Mouse (Mus musculus) neural tube, embryonic 14.5 days (tissue): Measurements from ENCODE around the gene Rgs7bp. TPM values are rescaled to one million over a fixed set of nuclear protein-coding genes. Genes with fewer than 3 reads are reported as not detected.

Source experiments
- ATAC-seq: fragments of 200-750 bp; cut with Nextera tagmentation; 2 replicates; pipeline ENCODE4 v1.8.0; 2017; ENCODE audit warnings: low read depth, mild to moderate bottlenecking, moderate TSS enrichment, moderate library complexity
- H3K27ac ChIP-seq: fragments of 300-500 bp; sonication (generic); 2 replicates; pipeline ENCODE4 v1.5.1; 2014; ENCODE audit warnings: low read depth, mild to moderate bottlenecking, control low read depth, low read length, moderate library complexity, mixed read lengths
- H3K27me3 ChIP-seq: fragments of 300-500 bp; sonication (generic); 2 replicates; pipeline ENCODE4 v1.6.1; 2014; ENCODE audit warnings: low read length; ENCODE audit not compliant: control insufficient read depth, insufficient read depth
- H3K36me3 ChIP-seq: fragments of 300-500 bp; sonication (generic); 2 replicates; pipeline ENCODE4 v1.6.1; 2014; ENCODE audit warnings: low read length, mixed read lengths; ENCODE audit not compliant: control insufficient read depth, insufficient read depth
- H3K4me1 ChIP-seq: fragments of 300-500 bp; sonication (generic); 2 replicates; pipeline ENCODE4 v1.6.1; 2014; ENCODE audit warnings: low read length; ENCODE audit not compliant: control insufficient read depth, insufficient read depth
- H3K4me2 ChIP-seq: fragments of 300-500 bp; sonication (generic); 2 replicates; pipeline ENCODE4 v1.6.1; 2014; ENCODE audit warnings: mild to moderate bottlenecking, low read depth, low read length, control low read depth
- H3K4me3 ChIP-seq: fragments of 300-500 bp; sonication (generic); 2 replicates; pipeline ENCODE4 v1.5.1; 2014; ENCODE audit warnings: low read depth, low read length, control low read depth, mixed read lengths
- H3K9ac ChIP-seq: fragments of 300-500 bp; sonication (generic); replicated peaks from 2 replicates; pipeline ENCODE4 v1.6.1; 2014; ENCODE audit warnings: low read depth, mild to moderate bottlenecking, control low read depth, low read length, mixed read lengths
- H3K9me3 ChIP-seq: fragments of 300-500 bp; sonication (generic); 2 replicates; pipeline ENCODE4 v1.6.1; 2016; ENCODE audit warnings: low read length; ENCODE audit not compliant: control insufficient read depth
- WGBS: fragments of 180-500 bp; shearing (Covaris S2); extraction: QIAGEN DNeasy Blood & Tissue Kit; methylation state at CpG from one replicate; pipeline ENCODE4 v1.1.7; 2014; 5-methylcytosine and 5-hydroxymethylcytosine counted together
- polyA plus RNA-seq: library from polyadenylated mRNA; unstranded; fragments of >200 nt; fragmentation: Nextera tagmentation; extraction: Ambion mirVana; gene quantifications from 2 replicates; pipeline ENCODE4 v1.2.1, GENCODE M21; 2014

Rgs7bp gene
- polyA plus RNA-seq, 1 experiment from 2014 or later: 10.6 TPM

DNA sequence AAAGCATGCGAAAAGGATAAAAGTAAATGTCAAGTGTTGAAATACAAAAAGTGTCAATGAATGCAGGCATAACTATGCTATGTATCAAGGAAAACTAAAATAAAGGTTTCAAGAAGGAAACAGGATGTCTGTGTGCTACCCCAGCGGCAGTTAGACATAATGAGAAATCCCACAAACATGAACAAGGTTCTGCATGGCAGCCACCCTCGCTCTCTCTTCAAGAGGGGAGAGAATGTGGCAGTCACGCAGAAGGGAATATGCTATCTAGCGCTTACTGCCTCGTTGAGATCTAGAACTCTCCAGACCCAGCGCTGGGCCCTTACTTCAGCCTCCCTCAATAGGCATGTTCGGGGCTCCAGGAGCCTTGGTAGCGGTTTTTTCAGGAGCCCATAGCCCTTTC, 38.2 kb downstream of the Rgs7bp start:
- no peaks in the 10 kb centered on the region for H3K4me1 ChIP-seq
- H3K4me3 ChIP-seq: no peak overlapping the region
- 87% methylated on average over 9 of the region's 9 CpGs for WGBS

DNA sequence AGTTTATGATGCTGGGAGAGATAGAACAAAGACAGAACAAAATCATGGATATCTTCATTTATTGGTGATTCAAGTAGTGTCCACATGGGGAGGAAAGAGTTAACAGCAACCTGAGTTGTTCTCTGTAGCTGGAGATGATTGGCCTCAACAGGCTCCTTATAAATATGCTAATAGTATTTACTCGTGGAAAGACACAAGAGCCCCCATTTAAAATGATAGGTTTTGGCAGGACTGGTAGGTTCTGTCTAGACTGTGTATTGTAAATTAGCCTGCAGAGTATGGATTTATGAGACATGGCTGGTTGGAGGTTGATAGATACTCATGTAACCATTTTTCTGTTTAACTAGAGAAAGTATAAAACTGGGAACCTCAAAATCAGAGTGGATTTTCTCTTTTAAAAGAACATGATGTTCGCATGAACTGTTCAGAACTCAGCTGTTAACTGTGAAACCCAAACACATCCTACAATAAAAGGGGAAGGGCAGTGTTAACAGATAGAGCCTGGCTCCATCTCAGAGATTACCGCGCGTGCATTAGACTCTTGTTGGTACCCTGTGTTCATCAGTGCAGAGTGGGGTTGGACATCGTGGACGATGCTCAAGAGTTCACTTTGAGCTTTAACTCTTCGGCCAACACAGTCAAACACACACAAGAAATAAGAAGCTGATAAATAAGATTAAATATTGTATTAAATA, 38.9 kb downstream of the Rgs7bp start:
- Histone ChIP-seq H3K4me1 (no peaks in the 10 kb centered on the region), H3K4me2 (no peak overlapping the region), H3K27ac (no peak overlapping the region), H3K36me3 (no peaks in the 10 kb centered on the region), H3K9ac (no peak overlapping the region), H3K9me3 (no peaks in the 10 kb centered on the region), H3K4me3 (no peak overlapping the region), H3K27me3 (no peaks in the 10 kb centered on the region)
- peak; percentile 73 for ATAC-seq
- WGBS: 70% methylated on average over 8 of the region's 8 CpGs

More for the DNA sequence above, 38.2 kb downstream of the Rgs7bp start:
- no peak overlapping the region for H3K27ac ChIP-seq
- no peaks in the 10 kb centered on the region for H3K9me3 ChIP-seq
- H3K9ac ChIP-seq: no peak overlapping the region
- no peaks in the 10 kb centered on the region for H3K27me3 ChIP-seq
- H3K36me3 ChIP-seq: no peaks in the 10 kb centered on the region
- ATAC-seq: no peak
- H3K4me2 ChIP-seq: no peak overlapping the region

DNA sequence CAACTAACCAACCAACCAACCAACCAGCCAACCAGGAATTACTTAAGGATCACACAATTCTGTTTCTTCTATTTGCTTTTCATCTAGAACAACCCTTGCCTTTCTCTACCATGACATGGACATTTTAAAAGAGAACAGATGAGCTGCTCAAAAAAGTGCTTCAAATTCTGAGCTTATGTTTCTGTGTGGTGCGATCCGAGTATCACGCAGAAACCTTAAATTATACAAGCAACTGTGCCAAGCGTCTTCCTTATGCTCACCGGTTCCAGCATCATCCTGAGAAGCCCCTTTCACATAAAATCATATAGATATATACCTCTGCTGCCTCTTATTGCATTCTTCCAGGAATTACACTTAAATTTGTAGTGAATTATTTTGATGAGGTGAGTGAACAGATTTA, 43.4 kb downstream of the Rgs7bp start:
- no peaks in the 10 kb centered on the region for H3K9me3 ChIP-seq
- H3K27me3 ChIP-seq: no peaks in the 10 kb centered on the region
- WGBS: 89% methylated on average over 5 of the region's 5 CpGs
- H3K4me1 ChIP-seq: no peaks in the 10 kb centered on the region
- no peak overlapping the region for H3K9ac ChIP-seq
- H3K4me3 ChIP-seq: no peak overlapping the region
- ATAC-seq: no peak
- H3K4me2 ChIP-seq: no peak overlapping the region
- no peaks in the 10 kb centered on the region for H3K36me3 ChIP-seq
- H3K27ac ChIP-seq: no peak overlapping the region

DNA sequence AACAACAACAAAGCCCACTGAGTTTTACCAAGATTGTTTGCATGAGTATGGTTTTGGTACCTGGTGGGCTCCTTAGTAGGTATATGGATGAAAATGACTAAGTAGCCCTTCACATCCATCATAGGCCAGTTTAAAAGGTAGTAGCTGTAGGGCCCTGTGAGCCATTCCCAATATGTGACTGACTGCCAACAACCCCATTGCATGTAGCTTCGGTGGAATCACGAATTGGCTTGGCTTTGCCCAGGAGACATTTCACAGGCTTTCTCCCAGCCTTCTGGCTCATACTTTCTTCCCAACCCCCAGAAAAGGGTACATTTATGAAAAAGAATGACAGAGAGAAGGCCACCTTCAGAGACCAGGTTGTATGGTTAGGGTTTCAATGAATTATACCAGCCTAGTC, 45.8 kb downstream of the Rgs7bp start:
- H3K4me3 ChIP-seq: no peak overlapping the region
- H3K4me2 ChIP-seq: no peak overlapping the region
- H3K4me1 ChIP-seq: no peaks in the 10 kb centered on the region
- no peaks in the 10 kb centered on the region for H3K27me3 ChIP-seq
- no peak overlapping the region for H3K27ac ChIP-seq
- H3K9ac ChIP-seq: no peak overlapping the region
- WGBS: 94% methylated on average over 2 of the region's 2 CpGs
- ATAC-seq: no peak
- H3K9me3 ChIP-seq: no peaks in the 10 kb centered on the region
- no peaks in the 10 kb centered on the region for H3K36me3 ChIP-seq

- 0 out of 2 replicates have a peak, but pooled peaks cover 3% of the 10 kb centered on the region for H3K4me1 ChIP-seq
- 67% methylated on average over 2 of the region's 2 CpGs for WGBS
- H3K27ac ChIP-seq: no peak overlapping the region
- H3K9me3 ChIP-seq: no peaks in the 10 kb centered on the region
- H3K27me3 ChIP-seq: no peaks in the 10 kb centered on the region
- no peak for ATAC-seq
- no peak overlapping the region for H3K9ac ChIP-seq
- H3K4me2 ChIP-seq: no peak overlapping the region
- no peak overlapping the region for H3K4me3 ChIP-seq
- no peaks in the 10 kb centered on the region for H3K36me3 ChIP-seq
These were observed 51.9 kb downstream of the Rgs7bp start for GRCm38 (mm10) chr13:105002831-105003157.

- ATAC-seq: no peak
- Histone ChIP-seq H3K27me3 (no peaks in the 10 kb centered on the region), H3K27ac (no peak overlapping the region), H3K4me3 (no peak overlapping the region), H3K4me1 (0 out of 2 replicates have a peak, but pooled peaks cover 3% of the 10 kb centered on the region), H3K9ac (no peak overlapping the region), H3K36me3 (no peaks in the 10 kb centered on the region), H3K4me2 (no peak overlapping the region), H3K9me3 (no peaks in the 10 kb centered on the region)
- 73% methylated on average over 5 of the region's 5 CpGs for WGBS
These were observed 52.4 kb downstream of the Rgs7bp start for GRCm38 (mm10) chr13:105002132-105002830.

GRCm38 (mm10) chr13:105001714-105002113, 53.0 kb downstream of the Rgs7bp start:
- no peak overlapping the region for H3K4me2 ChIP-seq
- WGBS: 63% methylated on average over 2 of the region's 2 CpGs
- no peaks in the 10 kb centered on the region for H3K36me3 ChIP-seq
- 0 out of 2 replicates have a peak, but pooled peaks cover 3% of the 10 kb centered on the region for H3K4me1 ChIP-seq
- no peak for ATAC-seq
- no peaks in the 10 kb centered on the region for H3K9me3 ChIP-seq
- H3K4me3 ChIP-seq: no peak overlapping the region
- 0 out of 2 replicates have a peak overlapping the region, but pooled peaks have one; percentile 16 for H3K27ac ChIP-seq
- no peaks in the 10 kb centered on the region for H3K27me3 ChIP-seq
- no peak overlapping the region for H3K9ac ChIP-seq

DNA sequence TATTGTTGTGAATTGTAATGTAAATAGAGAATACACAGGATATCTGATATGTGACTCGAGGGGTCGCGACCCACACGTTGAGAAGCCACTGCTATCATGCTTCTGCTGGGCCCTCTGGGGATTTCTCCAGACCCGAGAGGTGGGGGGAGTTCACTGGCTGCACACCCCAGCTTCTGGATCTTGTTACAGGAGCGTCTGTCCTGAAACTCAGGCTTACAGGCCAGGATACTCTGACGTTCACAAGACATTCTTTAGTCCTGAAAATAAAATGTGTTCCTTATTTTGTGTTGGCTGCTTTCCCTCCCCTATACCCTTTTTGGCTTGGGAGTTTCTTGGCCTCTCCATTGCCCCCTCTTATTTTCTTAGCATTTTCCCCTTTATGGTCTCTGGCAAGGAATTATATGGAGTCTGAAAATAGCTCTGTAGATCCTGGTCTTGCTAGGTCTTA, 65.9 kb downstream of the Rgs7bp start:
- H3K9ac ChIP-seq: no peak overlapping the region
- ATAC-seq: no peak
- WGBS: 80% methylated on average over 7 of the region's 7 CpGs
- no peak overlapping the region for H3K4me3 ChIP-seq
- no peaks in the 10 kb centered on the region for H3K9me3 ChIP-seq
- H3K36me3 ChIP-seq: no peaks in the 10 kb centered on the region
- no peaks in the 10 kb centered on the region for H3K4me1 ChIP-seq
- no peak overlapping the region for H3K4me2 ChIP-seq
- H3K27ac ChIP-seq: no peak overlapping the region
- H3K27me3 ChIP-seq: no peaks in the 10 kb centered on the region

DNA sequence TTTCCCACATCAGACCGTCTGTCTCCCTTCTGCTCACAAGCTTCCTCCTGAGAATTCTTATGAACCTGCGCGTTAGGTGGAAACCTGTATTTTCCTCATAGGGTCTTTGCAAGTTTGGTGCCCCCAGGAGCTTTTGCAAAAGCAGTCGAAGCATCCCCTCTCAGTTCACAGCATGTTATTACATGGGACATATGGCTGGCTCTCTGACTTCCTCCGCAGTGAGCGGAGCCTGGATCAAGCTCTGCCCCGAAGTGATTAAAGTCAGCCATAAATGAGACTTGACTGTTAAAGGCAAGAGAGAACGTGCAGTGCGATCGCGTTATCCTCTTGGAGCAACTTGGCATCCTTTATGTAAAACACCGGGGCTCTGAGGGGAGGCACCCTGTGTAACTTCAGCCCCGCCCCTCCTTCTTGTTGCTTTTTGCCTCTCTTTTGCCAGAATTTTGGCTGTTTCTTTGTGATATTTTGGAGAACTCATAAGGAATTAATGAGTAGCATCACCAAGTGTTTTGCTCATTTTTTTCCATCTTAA, 66.7 kb downstream of the Rgs7bp start:
- ATAC-seq: no peak; the same call in 1 of the 2 replicates
- Histone ChIP-seq H3K4me2 (no peak overlapping the region), H3K4me3 (no peak overlapping the region), H3K4me1 (no peaks in the 10 kb centered on the region), H3K9me3 (no peaks in the 10 kb centered on the region), H3K36me3 (no peaks in the 10 kb centered on the region), H3K27me3 (no peaks in the 10 kb centered on the region), H3K27ac (no peak overlapping the region), H3K9ac (no peak overlapping the region)
- 83% methylated on average over 13 of the region's 13 CpGs for WGBS
